Mouse (Mus musculus) bone marrow macrophage, adult 2 months (primary cell): ENCODE measurements at regions not wholly inside any gene's neighbourhood (a gene's known extent, or its start where the extent isn't known, plus 50 kb on each side); places are given as distances from the start of the nearest gene placed in this dataset.

Experiments
- CTCF ChIP-seq: IDR thresholded peaks from 2 replicates; pipeline ENCODE4 v1.5.1; 2012; ENCODE audit warnings: low read depth, mild to moderate bottlenecking, low read length, moderate library complexity
- POLR2A ChIP-seq: IDR thresholded peaks from 2 replicates; pipeline ENCODE4 v1.6.1; 2012; ENCODE audit warnings: mild to moderate bottlenecking, low read depth, low read length, borderline replicate concordance

GRCm38 (mm10) chr12:92073209-92073608, 224.3 kb upstream of the Sel1l start:
- TF ChIP-seq POLR2A (no peak), CTCF (no peak)
